Mouse (Mus musculus) left cerebral cortex, postnatal 10 days (tissue): ENCODE data around the gene Zfhx2. TPM values are rescaled to one million over a fixed set of nuclear protein-coding genes. Genes with fewer than 3 reads are reported as not detected.
"Not testable (repeated sequence)": the region's sequence is repeated elsewhere in the genome, so short reads cannot be mapped to it uniquely, and the experiment has no call there.

ENCODE experiments used
- DNase-seq, 2 experiments: peaks; one replicate each; pipeline ENCODE4 v3.0.0; 2021 to 2022; ENCODE audit warnings: low spot score in 2 of 2, mixed read lengths in 1 of 2; ENCODE audit errors: extremely low spot score in 1 of 2
- intact Hi-C: fragments of 180-260 bp; cut with DNase I; formaldehyde crosslinking; loops from one replicate; pipeline ENCODE4 v1.15.1; 2025
- total RNA-seq, 2 experiments: library from RNA; stranded (reverse); gene quantifications; 2 replicates each; pipeline ENCODE4 v1.2.3; 2021

Gene Zfhx2
- total RNA-seq, 2 experiments from 2014 or later = 26.6 to 27.2 TPM

DNA sequence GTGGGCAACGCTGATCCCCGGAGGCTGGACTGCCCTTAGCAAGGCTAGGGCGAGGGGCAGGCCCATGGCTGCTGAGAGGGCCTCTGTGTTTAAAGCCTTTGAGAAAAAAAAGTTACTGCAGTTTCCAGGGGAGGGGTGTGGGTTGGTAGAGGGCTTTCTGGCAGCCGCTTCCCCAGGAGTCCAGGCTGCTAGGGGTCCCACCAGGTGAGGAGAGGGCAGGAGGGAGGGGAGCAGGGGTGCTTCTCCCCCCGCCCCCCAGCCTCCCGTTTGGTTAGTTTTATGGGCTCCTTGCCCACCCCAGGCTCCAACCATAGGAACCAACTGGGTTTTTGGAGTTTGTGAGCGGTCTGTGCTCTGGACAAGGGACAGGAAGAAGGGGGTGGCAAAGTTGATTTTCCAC lies 30.3 kb downstream of the Zfhx2 start:
- DNase-seq = peak in 1 of 2 experiments; percentile 20
- intact Hi-C loops = loop anchor here (5.0 kb wide), 1 partner anchor 35 kb away; no protein-coding TSS in a partner anchor

- intact Hi-C loops = loop anchor here (5.0 kb wide), 1 partner anchor 33 kb away; no protein-coding TSS in a partner anchor
- no peak for DNase-seq
Measured at GRCm38 (mm10) chr14:55059931-55060330, 32.2 kb downstream of the Zfhx2 start.

DNA sequence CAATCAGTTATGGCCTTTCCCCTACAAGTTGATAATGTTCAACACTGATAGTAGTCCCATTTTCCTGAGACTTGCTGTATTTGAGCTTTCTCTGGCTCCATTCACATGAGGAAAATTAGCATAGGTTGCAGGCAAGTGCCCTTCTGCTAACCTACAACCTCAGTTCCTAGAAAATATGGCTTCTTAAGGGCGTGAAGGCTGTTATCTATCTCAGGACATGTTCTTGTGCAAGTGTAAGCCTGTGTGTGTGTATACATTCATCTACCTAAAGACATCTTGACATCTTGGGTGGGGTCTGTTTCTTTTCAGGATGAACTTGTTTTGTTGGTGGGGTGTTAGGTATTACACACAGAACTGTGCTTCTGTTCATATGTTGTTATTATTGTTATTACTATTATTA lies 33.1 kb downstream of the Zfhx2 start:
- DNase-seq = no peak
- intact Hi-C loops = no loop called here

- intact Hi-C loops = no loop called here
- DNase-seq = peak; percentile 90
Measured at GRCm38 (mm10) chr14:55055167-55055834, 36.8 kb downstream of the Zfhx2 start.

DNA sequence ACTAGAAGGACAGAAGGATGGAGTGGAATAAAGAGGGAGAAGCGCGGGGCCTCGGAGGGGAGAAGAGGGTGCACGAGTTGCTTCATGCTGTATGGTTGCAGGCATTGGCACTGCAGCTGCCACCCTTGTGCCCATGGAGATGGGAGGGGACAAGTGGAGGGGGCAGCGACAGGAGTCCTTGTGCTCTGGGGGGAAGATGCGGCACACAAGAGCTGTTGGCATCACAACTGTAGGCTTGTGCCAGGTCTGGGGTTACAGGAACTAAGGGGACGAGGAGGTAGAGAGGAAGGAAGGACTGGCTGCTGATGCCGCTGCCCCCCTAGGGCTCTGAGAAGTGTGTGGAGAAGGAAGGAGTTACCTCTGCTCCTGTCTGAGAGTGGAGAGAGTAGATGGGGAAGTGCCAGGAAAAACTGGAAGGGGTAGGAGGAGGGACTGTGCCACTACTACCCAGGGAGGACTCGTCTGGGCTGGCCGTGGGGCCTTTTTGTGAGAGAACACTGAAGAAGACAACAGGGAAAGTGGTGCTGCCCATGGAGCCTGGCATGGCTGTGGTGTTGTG lies 37.9 kb downstream of the Zfhx2 start:
- intact Hi-C loops = no loop called here
- DNase-seq = peak in 1 of 2 experiments; percentile 57

DNA sequence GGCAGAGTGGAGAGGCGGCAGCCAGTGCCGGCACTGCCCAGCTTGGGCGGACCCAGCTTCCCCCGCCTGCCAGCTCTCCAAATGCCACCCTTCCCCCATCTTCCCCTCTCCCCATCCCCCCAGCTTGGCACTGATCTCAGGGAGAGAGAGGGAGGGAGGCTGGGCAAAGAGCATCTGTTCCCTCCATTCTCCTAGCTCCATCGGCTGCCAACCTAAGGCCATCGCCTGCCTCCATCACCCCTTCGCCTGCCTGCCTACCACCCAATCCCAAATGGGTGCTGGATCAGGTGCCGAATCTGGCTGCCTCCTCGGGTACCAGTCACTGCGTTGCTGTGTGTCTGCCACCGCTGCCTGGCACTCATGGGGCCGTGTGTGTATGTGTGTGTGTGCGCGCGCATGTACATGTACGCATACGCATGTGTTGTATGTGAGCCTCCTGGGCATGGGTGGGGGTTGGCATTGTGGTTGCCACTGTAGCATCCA lies 38.4 kb downstream of the Zfhx2 start:
- DNase-seq = peak; percentile 78 to 86
- intact Hi-C loops = no loop called here

DNA sequence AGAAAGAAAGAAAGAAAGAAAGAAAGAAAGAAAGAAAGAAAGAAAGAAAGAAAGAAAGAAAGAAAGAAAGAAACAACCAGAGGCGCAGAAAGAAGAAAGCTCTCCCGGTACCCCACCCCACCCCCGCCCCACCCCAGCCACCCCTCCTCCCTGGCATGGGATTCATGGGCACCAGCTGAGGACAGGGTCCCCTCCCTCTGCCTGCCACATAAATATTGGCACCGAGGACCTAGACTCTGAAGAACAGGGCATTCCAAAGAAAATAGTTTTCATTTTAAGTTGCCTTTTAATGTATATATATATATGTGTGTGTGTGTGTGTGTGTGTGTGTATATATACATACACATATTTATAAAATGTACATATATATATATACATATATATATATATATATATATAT lies 39.1 kb downstream of the Zfhx2 start:
- no peak for DNase-seq
- intact Hi-C loops = no loop called here

- intact Hi-C loops = no loop called here
Measured at GRCm38 (mm10) chr14:55052496-55052895, 39.6 kb downstream of the Zfhx2 start.

DNA sequence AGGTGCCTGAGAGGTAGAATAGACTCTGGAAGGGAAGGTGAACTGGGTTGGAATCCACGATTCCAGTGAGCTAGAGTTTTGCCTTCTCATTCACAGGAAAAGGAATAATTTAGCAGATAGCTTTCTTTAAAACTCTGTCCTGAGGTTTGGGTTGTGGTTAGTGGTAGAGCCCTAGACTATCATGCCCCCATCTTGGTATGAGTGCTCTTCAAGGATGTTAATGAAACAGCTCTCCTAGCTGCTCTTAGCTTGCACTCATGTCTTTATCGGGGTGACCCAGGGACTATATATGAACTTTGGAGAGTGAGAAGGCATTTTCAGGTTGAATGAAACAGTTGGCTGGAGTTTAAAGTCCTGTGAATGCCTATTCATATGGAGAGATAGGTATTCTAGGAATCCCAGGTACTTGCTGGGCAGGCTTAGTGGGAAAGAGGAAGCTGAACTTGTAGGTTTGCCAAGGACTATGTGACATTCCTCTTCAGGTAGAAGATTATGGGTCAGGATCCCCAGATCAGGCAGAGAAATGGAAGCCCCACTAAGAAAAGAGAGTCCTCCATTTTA lies 44.1 kb downstream of the Zfhx2 start:
- DNase-seq = no peak
- intact Hi-C loops = no loop called here

More at GRCm38 (mm10) chr14:55052496-55052895, 39.6 kb downstream of the Zfhx2 start:
- peak; percentile 83 to 90 for DNase-seq

GRCm38 (mm10) chr14:55043694-55044093 lies 48.4 kb downstream of the Zfhx2 start:
- DNase-seq, intact Hi-C loops: not testable (repeated sequence)

GRCm38 (mm10) chr14:55032695-55033225 lies 59.4 kb downstream of the Zfhx2 start:
- intact Hi-C loops = no loop called here
- DNase-seq = no peak

DNA sequence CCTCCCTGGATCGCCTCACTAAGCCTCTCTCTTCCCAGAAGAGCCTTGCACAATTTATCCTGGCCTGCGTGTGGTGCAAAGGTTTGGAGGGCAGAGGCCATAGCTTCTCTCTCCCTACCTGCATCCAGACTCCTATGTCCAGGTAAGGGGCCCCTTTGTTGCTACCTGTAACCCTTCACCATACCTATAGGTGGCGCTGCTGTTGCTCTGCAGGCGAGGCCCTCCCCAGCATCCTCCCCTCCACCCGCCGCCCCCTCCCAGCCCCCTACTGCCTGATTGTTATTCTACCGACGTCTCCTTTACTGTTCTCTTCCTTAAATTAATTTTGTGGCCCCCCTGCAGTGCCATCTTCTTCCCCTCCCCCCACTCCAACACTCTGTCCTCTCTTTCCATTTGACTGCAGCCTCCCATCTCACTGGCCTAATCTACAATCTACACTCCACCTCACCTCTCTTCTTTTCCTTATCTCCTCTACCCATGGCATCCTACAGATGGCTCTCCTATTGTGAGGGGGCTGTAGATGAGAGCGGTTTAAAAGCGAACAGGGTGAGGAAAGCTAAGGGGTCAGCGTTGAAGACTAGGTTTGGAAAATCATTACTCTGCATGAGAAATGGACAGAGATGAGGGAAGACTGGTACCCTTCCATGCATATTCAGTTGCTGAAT lies 63.0 kb downstream of the Zfhx2 start:
- intact Hi-C loops = loop anchor here (5.0 kb wide), 2 partner anchors 33 to 48 kb away; no protein-coding TSS in a partner anchor
- DNase-seq = no peak

- DNase-seq = no peak
- intact Hi-C loops = loop anchor here (5.0 kb wide), 2 partner anchors 34 to 49 kb away; no protein-coding TSS in a partner anchor
Measured at GRCm38 (mm10) chr14:55028333-55028835, 63.7 kb downstream of the Zfhx2 start.

DNA sequence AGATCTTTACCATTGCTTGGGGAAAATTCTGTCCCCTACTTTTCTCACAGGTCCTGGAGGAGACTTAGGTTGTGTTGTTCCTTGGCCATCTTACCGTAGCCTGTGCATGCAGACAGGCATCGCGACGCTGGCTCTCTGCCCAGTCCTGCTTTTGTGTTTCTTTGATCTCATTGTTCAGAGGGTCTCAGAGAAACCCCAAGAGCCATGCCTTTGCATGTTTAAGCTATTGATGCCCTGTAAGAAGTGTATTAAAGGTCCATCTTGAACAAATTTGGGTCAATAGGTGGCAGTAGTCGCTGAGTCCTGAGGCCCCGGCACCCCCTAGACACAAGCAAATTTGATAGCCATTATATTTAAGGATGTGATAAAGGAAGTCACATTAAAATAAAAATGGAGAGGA lies 64.5 kb downstream of the Zfhx2 start:
- intact Hi-C loops = loop anchor here (5.0 kb wide), 2 partner anchors 35 to 50 kb away; no protein-coding TSS in a partner anchor
- peak in 1 of 2 experiments; percentile 45 for DNase-seq

DNA sequence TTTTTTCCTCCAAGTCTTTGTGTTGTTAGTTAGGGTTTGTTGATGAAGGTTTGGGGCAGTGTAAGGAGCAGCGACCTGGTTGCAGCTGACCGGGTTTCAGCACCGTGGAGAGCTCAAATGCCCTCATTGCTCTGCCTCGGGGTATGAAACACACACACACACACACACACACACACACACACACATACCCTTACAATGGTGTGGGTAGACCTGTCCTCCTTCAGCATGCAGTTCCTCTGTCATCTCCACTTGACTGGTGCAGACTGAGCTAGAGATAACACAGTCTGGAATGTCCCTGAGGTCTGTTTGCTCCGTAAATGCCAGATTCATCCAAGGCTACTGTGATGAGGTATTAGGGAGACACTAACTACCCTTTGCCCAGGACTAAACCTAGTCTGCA lies 64.9 kb downstream of the Zfhx2 start:
- no peak for DNase-seq
- intact Hi-C loops = loop anchor here (5.0 kb wide), 2 partner anchors 35 to 50 kb away; no protein-coding TSS in a partner anchor

DNA sequence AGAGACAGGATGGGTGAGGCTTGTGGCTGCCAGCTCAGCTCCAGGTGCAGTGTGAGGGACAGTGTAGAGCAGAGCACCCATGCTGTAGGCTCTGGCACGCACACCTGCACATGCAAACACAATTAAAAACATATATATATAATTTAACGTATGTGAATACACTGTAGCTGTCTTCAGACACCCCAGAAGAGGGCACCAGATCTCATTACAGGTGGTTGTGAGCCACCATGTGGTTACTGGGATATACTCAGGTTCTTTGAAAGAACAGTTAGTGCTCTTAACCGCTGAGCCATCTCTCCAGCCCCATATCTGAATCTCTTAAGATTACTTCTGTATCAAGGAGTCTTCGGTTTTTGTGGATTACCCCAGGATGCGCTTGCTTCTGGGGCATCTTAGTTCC lies 66.6 kb downstream of the Zfhx2 start:
- no peak for DNase-seq
- intact Hi-C loops = loop anchor here (2.0 to 5.0 kb wide), 3 partner anchors 37 to 71 kb away; no protein-coding TSS in a partner anchor

GRCm38 (mm10) chr14:55024236-55024635 lies 67.9 kb downstream of the Zfhx2 start:
- peak; percentile 41 to 72 for DNase-seq
- intact Hi-C loops = loop anchor here (2.0 kb wide), 1 partner anchor 73 kb away; no protein-coding TSS in a partner anchor

DNA sequence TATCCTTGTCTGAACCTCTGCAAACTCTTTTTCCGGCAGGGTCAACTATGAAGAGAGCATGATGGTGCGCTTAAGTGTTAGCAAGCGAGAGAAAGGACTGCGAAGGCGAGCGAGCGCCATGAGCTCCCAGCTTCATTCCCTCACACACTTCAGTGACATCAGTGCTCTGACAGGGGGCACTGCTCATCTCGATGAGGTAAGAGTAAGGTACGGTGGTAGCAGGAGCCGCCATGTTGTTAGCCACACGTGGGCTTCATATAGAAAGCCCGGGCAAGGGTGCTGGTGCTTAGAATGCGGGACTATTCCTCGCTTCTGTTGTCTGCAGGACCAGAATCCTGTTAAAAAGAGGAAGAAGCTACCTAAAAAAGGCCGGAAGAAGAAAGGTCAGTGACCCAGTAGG lies 69.1 kb downstream of the Zfhx2 start:
- no peak for DNase-seq
- intact Hi-C loops = no loop called here

DNA sequence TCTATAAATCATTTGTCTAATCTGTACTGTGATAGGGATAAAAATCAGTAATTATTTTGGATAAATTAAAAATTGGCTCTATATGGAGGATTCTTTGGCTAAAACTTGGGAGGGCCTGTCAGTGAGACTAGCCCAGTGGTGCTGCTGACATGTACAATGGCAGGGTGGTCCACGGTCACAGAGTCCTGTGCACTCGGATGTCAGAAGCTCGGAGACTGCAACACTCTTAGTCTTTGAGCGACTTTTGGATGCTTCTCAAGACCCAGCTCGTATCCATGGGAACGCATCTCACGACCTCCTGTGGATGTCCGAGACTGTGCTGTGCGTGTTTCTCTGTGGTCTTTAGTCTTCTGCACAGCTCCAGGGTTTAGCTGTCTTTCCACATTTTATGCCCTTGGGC lies 71.7 kb downstream of the Zfhx2 start:
- no peak for DNase-seq
- intact Hi-C loops = no loop called here
